Mouse (Mus musculus): ENCODE measurements at regions not wholly inside any gene's neighbourhood (a gene's known extent, or its start where the extent isn't known, plus 50 kb on each side); places are given as distances from the start of the nearest gene placed in this dataset.

DNA sequence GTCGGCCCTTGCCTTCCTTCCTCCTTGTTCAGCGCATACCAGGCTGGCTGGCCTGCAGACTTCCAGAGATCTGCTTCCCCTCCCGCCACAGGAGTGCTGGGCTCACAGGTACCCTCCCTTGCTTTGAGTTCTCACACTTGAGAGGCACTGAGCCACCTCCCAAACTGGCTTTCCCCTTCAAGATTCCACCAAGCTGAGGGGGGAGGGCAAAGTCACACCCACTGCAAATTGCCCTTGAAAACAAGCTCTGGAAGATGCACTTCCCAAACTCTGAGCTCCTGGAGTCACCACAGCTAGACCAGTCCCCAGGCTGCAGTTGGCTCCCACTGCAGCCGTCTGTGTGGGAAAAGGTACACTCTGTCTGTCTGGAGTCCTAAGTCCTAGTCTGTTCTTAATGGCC lies 142.1 kb upstream of the Slc22a12 start:
- DNase-seq (ENCODE audit: low spot score): no peak

- DNase-seq (ENCODE audit: low spot score): no peak
These were observed 136.8 kb upstream of the Slc22a12 start for GRCm38 (mm10) chr19:6679392-6680307.

GRCm38 (mm10) chr19:6677511-6677910 lies 134.7 kb upstream of the Slc22a12 start:
- no peak for DNase-seq (ENCODE audit: low spot score)

DNA sequence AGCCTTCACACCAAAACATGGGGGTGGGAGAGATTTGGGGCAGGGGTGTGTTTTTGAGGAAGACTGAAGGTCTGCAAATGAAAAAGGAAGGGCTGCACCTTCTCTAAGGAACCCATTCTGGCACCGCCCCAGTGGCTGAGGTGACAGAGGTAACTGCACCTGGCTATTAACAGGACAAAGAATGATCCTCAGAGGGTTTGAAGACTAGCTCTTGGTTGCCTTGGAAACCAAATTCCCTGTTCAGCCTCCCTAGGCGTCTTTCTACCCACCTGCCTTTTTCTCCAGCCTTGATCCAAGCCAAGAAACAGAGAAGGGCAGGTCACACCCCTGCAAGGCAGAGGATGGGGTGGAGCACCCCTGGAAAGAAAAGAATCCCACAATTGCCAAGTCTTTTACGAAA lies 132.8 kb upstream of the Slc22a12 start:
- DNase-seq (ENCODE audit: low spot score): no peak

GRCm38 (mm10) chr19:6671696-6672095 lies 128.9 kb upstream of the Slc22a12 start:
- DNase-seq (ENCODE audit: low spot score): peak; percentile 61

DNA sequence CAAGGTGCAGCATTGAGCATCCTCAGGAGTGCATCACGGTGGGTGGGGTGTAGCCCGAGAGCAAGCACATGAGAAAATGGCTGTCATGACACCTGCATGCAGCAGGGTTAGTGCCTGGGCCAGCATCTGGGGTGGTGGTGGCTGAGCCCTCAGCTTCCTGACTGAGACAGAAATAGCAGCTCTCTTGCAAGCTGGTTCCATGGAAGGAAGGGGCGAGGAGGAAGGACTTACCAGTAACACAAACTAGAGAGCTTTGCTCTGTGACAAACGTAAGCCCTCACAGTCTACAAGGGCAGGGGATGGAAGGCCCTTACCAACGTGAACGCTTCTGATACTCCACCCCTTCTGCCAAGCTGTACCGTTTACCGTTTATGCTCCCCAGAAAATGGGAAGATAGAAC lies 127.0 kb upstream of the Slc22a12 start:
- DNase-seq (ENCODE audit: low spot score): no peak

DNA sequence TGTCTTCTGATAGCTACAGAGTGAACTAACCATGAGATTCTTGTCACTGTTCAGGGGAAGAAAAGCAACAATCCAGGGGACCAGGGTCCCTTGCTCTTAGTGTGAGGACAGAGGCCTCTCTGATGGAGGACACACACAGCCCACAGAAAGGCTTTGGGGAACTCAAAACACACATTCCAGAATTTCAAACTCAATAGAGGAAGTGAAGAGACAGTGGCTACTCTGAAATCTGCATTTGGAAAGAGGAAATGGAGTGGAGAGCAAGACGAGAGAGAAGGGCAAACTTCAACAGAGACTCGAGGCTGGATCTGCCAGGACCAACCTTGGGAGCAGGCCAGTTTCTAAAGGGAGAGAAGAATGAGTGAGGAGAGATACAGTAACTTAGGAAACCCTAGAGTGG lies 125.7 kb upstream of the Slc22a12 start:
- no peak for DNase-seq (ENCODE audit: low spot score)

GRCm38 (mm10) chr19:6666187-6666722 lies 123.4 kb upstream of the Slc22a12 start:
- no peak for DNase-seq (ENCODE audit: low spot score)

GRCm38 (mm10) chr19:6665264-6666054 lies 122.6 kb upstream of the Slc22a12 start:
- no peak for DNase-seq (ENCODE audit: low spot score)

- no peak for DNase-seq (ENCODE audit: low spot score)
These were observed 121.6 kb upstream of the Slc22a12 start for GRCm38 (mm10) chr19:6664311-6664952.

GRCm38 (mm10) chr19:6663391-6663790 lies 120.6 kb upstream of the Slc22a12 start:
- DNase-seq (ENCODE audit: low spot score): peak; percentile 75

- DNase-seq (ENCODE audit: low spot score): no peak
These were observed 119.6 kb upstream of the Slc22a12 start for GRCm38 (mm10) chr19:6662346-6662939.

DNA sequence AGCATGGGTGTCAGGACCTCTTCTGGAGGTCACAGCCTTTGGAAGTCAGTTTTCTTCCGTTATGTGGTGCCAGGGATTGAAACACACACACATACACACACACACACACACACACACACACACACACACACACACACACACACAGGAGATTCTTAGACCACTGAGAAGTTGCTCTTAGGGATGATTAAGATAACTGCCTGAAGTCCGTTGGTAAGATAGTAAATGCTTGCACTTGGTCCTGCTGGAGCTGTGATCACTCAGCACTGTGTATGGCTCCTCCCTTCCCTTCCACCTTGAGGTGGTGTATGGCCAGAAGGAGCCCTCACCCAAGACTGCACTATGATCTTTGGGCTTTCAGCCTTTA lies 118.7 kb upstream of the Slc22a12 start:
- DNase-seq (ENCODE audit: low spot score): no peak

DNA sequence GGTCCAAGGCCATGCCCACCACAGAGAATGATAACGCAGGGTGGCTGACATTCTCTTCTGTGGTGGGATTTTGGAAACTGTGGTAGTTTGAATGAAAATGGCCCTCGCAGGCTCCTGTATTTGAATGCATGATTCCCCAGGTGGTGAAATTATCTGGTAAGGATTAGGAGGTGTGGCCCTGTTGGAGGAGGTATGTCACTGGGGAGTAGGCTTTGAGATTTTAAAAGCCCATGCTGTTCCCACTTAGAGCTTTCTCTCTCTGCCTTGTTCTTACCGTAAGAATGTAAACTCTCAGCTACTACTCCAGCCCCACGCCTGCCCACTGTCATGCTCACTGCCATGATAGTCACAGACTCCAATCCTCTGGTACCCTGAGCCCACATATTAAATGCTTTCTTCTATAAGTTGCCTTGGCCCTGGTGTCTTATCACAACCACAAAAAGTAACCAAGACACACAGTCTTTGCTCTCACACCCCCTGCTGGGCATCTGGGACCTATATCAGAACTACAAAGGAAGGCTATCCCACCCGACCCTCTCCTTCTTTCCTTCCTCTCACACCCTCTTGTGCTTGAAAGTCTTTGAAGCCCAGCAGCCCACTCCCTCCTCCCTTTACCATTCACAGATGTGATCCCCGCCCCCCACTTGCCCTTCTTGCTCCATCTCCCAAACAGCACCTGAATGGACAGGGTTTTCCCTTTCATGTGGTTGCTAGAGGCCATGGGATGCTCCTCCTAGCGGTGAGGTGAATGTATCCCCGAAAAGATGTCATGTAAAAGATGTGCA lies 118.1 kb upstream of the Slc22a12 start:
- no peak for DNase-seq (ENCODE audit: low spot score)

GRCm38 (mm10) chr19:6660157-6660556 lies 117.3 kb upstream of the Slc22a12 start:
- no peak for DNase-seq (ENCODE audit: low spot score)

DNA sequence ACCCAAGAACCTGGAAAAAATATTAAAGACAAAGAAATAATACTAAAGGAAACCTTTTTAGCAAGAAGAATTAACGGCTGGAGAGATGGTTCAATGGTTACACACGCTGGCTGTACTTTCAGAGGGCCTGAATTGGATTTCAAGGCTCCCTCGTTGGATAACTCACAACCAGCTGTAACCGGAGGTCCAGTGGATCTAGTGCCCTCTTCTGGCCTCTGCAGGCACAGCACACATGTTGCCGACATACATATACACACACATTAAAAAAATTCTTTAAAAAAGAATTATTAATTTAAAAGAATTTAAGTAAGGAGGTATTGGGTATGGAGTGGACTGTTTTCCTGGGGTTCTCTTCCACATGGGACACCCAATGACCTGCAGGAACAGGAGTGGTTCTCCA lies 111.7 kb upstream of the Slc22a12 start:
- DNase-seq (ENCODE audit: low spot score): no peak

- DNase-seq (ENCODE audit: low spot score): no peak
These were observed 109.9 kb upstream of the Slc22a12 start for GRCm38 (mm10) chr19:6652775-6653174.

GRCm38 (mm10) chr19:6651192-6651591 lies 108.4 kb upstream of the Slc22a12 start:
- no peak for DNase-seq (ENCODE audit: low spot score)

DNA sequence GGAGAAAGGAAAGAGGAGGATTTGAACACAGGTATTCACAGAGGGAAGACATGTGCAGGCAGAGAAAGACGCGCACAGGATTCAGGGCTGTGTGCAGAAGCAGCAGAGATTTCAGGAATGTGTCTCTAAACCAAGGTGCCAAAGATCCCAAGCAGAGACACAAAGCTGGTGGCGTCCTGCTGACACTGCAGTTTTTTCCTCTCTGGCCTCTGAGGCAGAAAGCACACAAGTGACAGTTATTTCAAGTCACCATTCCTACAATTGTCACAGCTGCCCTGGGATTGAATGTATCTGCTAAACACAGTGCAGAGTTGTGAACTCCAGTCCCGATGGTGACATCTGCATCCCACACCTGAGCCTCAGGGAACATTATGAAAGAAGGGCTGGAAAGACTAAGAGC lies 107.1 kb upstream of the Slc22a12 start:
- no peak for DNase-seq (ENCODE audit: low spot score)

DNA sequence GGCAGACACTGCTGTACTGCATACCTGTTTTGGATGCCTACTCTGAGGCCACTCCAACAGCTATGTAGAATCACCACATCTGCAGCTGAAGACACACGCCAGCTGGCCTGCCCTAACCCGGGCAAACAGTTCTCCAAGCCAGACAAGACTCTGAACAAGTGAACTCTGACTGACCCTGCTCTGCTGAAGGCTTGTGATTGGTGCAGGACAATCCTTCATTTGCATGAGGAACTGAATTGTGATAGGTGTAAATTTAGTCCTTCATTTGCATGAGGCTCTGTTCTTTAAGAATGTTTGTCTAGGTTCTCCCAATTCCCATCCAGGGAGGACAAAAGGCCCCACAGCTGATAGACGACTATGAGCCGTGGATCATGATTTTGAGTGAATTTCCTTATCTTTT lies 104.9 kb upstream of the Slc22a12 start:
- no peak for DNase-seq (ENCODE audit: low spot score)

- DNase-seq (ENCODE audit: low spot score): no peak
These were observed 104.4 kb upstream of the Slc22a12 start for GRCm38 (mm10) chr19:6647216-6647615.
